Mouse (Mus musculus) MEL (cell line): ENCODE measurements around the gene 2810021J22Rik. TPM values are rescaled to one million over a fixed set of nuclear protein-coding genes. Genes with fewer than 3 reads are reported as not detected.

Source experiments
- DNase-seq: peaks from one replicate; pipeline ENCODE4 v3.0.0; 2011; ENCODE audit warnings: low read depth, low spot score
- H3K27ac ChIP-seq: 2 replicates; pipeline ENCODE4 v1.5.1; 2012; ENCODE audit warnings: low read depth, mild to moderate bottlenecking, control low read depth, low read length, moderate library complexity; ENCODE audit not compliant: control insufficient read depth
- H3K27me3 ChIP-seq, 2 experiments: fragments of 150-350 bp in 1 of 2; sonication (generic) in 1 of 2; 2 replicates each; pipeline ENCODE4 v1.6.1; 2012; ENCODE audit warnings: low read length in 2 of 2, mild to moderate bottlenecking in 2 of 2, improper control_type of control experiment in 1 of 2, moderate library complexity in 1 of 2; ENCODE audit not compliant: insufficient read depth in 2 of 2, control insufficient read depth in 1 of 2
- H3K36me3 ChIP-seq, 2 experiments: 2 replicates each; pipeline ENCODE4 v1.6.1; 2012 to 2014; ENCODE audit warnings: low read length in 2 of 2, improper control_type of control experiment in 1 of 2, inconsistent platforms in 1 of 2, mild to moderate bottlenecking in 1 of 2; ENCODE audit not compliant: insufficient read depth in 2 of 2, control insufficient read depth in 1 of 2
- H3K4me1 ChIP-seq, 2 experiments: fragments of 150-350 bp in 1 of 2; sonication (generic) in 1 of 2; 2 replicates each; pipeline ENCODE4 v1.6.1; 2012; ENCODE audit warnings: low read length in 2 of 2, improper control_type of control experiment in 1 of 2, mild to moderate bottlenecking in 1 of 2; ENCODE audit not compliant: insufficient read depth in 2 of 2, control insufficient read depth in 1 of 2
- H3K4me3 ChIP-seq, 2 experiments: fragments of 150-350 bp in 1 of 2; sonication (generic) in 1 of 2; 2 replicates each; pipeline ENCODE4 v1.5.1; 2012; ENCODE audit warnings: low read depth in 2 of 2, low read length in 2 of 2, mild to moderate bottlenecking in 2 of 2, moderate library complexity in 2 of 2, control low read depth in 1 of 2, improper control_type of control experiment in 1 of 2; ENCODE audit not compliant: control insufficient read depth in 1 of 2, insufficient read depth in 1 of 2
- H3K79me2 ChIP-seq: 2 replicates; pipeline ENCODE4 v1.6.1; 2012; ENCODE audit warnings: mild to moderate bottlenecking, low read length, moderate library complexity; ENCODE audit not compliant: control insufficient read depth, poor library complexity, insufficient read depth
- H3K9ac ChIP-seq: 2 replicates; pipeline ENCODE4 v1.6.1; 2012; ENCODE audit warnings: low read depth, mild to moderate bottlenecking, control low read depth, low read length, moderate library complexity; ENCODE audit not compliant: control insufficient read depth, poor library complexity, severe bottlenecking
- H3K9me3 ChIP-seq: fragments of 150-350 bp; sonication (generic); replicated peaks from 2 replicates; pipeline ENCODE4 v1.6.1; 2012; ENCODE audit warnings: mild to moderate bottlenecking, low read length, improper control_type of control experiment, moderate library complexity; ENCODE audit not compliant: insufficient read depth
- BHLHE40 ChIP-seq: IDR thresholded peaks from 2 replicates; pipeline ENCODE4 v1.6.1; 2012; ENCODE audit warnings: low read depth, mild to moderate bottlenecking, inconsistent platforms, low read length, improper control_type of control experiment, borderline replicate concordance
- CHD2 ChIP-seq: IDR thresholded peaks from 2 replicates; pipeline ENCODE4 v1.6.1; 2011; ENCODE audit warnings: low read length, improper control_type of control experiment
- CTCF ChIP-seq, 3 experiments: IDR thresholded peaks in 2 of 3; conservative IDR thresholded peaks in 1 of 3; 2 replicates each; pipeline ENCODE4 v1.5.1; 2011 to 2012; ENCODE audit warnings: low read length in 3 of 3, low read depth in 2 of 3, mild to moderate bottlenecking in 2 of 3, improper control_type of control experiment in 1 of 3, inconsistent platforms in 1 of 3, mixed read lengths in 1 of 3, moderate library complexity in 1 of 3; ENCODE audit not compliant: control insufficient read depth in 1 of 3, insufficient read depth in 1 of 3, poor library complexity in 1 of 3, severe bottlenecking in 1 of 3
- E2F4 ChIP-seq: IDR thresholded peaks from 2 replicates; pipeline ENCODE4 v1.6.1; 2011; ENCODE audit warnings: low read depth, low read length, improper control_type of control experiment, borderline replicate concordance
- ELF1 ChIP-seq: IDR thresholded peaks from 2 replicates; pipeline ENCODE4 v1.6.1; 2014; ENCODE audit warnings: low read depth, mild to moderate bottlenecking, inconsistent platforms, low read length, improper control_type of control experiment, moderate library complexity
- KAT2A ChIP-seq: conservative IDR thresholded peaks from 2 replicates; pipeline ENCODE4 v1.6.1; 2012; ENCODE audit warnings: low read depth, low read length, improper control_type of control experiment, inconsistent platforms
- MAX ChIP-seq: IDR thresholded peaks from 2 replicates; pipeline ENCODE4 v1.6.1; 2011; ENCODE audit warnings: low read length, improper control_type of control experiment
- MXI1 ChIP-seq: IDR thresholded peaks from 2 replicates; pipeline ENCODE4 v1.6.1; 2011; ENCODE audit warnings: mild to moderate bottlenecking, low read depth, low read length, improper control_type of control experiment
- NRF1 ChIP-seq: IDR thresholded peaks from 2 replicates; pipeline ENCODE4 v1.6.1; 2014; ENCODE audit warnings: low read depth, mild to moderate bottlenecking, inconsistent platforms, low read length, improper control_type of control experiment, moderate library complexity; ENCODE audit not compliant: poor library complexity, insufficient read depth, severe bottlenecking
- RAD21 ChIP-seq: IDR thresholded peaks from 2 replicates; pipeline ENCODE4 v1.6.1; 2011; ENCODE audit warnings: mild to moderate bottlenecking, low read depth, low read length, improper control_type of control experiment
- RCOR1 ChIP-seq: IDR thresholded peaks from 2 replicates; pipeline ENCODE4 v1.6.1; 2012; ENCODE audit warnings: low read depth, mild to moderate bottlenecking, inconsistent platforms, low read length, improper control_type of control experiment
- SMC3 ChIP-seq: IDR thresholded peaks from 2 replicates; pipeline ENCODE4 v1.6.1; 2011; ENCODE audit warnings: low read depth, low read length, improper control_type of control experiment
- TAL1 ChIP-seq: IDR thresholded peaks from 2 replicates; pipeline ENCODE4 v1.6.1; 2012; ENCODE audit warnings: mild to moderate bottlenecking, inconsistent platforms, low read length, moderate library complexity, mixed read lengths
- USF1 ChIP-seq: IDR thresholded peaks from 2 replicates; pipeline ENCODE4 v1.6.1; 2014; ENCODE audit warnings: low read depth, mild to moderate bottlenecking, inconsistent platforms, low read length, improper control_type of control experiment, moderate library complexity
- USF2 ChIP-seq, 2 experiments: IDR thresholded peaks; 2 replicates each; pipeline ENCODE4 v1.6.1; 2011 to 2012; ENCODE audit warnings: improper control_type of control experiment in 2 of 2, low read length in 2 of 2, borderline replicate concordance in 1 of 2, inconsistent platforms in 1 of 2, low read depth in 1 of 2, mild to moderate bottlenecking in 1 of 2; ENCODE audit not compliant: insufficient read depth in 1 of 2
- ZMIZ1 ChIP-seq: IDR thresholded peaks from 2 replicates; pipeline ENCODE4 v1.6.1; 2012; ENCODE audit warnings: low read depth, mild to moderate bottlenecking, inconsistent platforms, low read length, improper control_type of control experiment, moderate library complexity
- ZNF384 ChIP-seq: IDR thresholded peaks from 2 replicates; pipeline ENCODE4 v1.6.1; 2012; ENCODE audit warnings: low read depth, mild to moderate bottlenecking, inconsistent platforms, low read length, improper control_type of control experiment
- polyA plus RNA-seq, 2 experiments: library from polyadenylated mRNA; stranded (reverse) in 1 of 2; unstranded in 1 of 2; fragments of >175 nt in 1 of 2; fragments of >200 nt in 1 of 2; gene quantifications; 2 replicates each; pipeline versions ENCODE4 v1.2.1 to v1.2.4; 2012; ENCODE audit warnings: low replicate concordance in 2 of 2, low read depth in 1 of 2; ENCODE audit not compliant: insufficient read length in 2 of 2, insufficient read depth in 1 of 2, missing spikeins in 1 of 2
- total RNA-seq: library from RNA; depleted of rRNA; stranded (reverse); fragments of 300-350 nt; gene quantifications from 2 replicates; pipeline ENCODE4 v1.2.3, GENCODE M21; 2012

The 2810021J22Rik gene
- total and polyA plus RNA-seq, 3 experiments: 5.8 to 6.2 TPM; not detected in 1

DNA sequence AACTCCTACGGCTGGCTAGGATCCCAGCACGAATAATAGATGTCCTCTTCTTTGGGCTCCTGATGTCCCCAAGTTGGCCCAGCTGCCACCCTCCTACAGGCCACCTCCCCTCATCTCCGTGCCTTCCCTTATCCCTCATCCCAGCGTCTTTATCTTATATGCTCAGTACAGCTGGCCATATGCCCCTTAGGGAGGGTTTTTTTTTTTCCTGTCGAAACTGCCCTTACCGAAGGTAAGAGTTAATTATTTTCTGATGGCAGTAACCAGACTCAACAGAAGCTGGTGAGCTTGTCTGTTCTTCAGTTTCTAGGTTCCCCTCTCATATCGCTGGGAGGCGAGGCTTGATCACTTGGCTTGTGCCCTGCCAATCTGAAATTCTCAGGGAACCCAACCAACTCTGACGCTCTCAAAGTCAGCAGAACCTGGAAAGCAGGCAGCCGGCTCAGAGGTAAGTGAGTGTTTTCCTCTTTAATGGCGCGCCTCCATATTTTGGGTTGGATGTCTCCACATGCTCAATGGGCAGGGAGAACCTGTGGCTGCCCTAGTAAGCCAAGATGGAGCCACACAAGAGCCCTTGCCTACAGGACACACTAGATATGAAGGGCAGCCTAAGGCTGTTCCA, 50.8 kb downstream of the 2810021J22Rik start, which contains the start of gene Btnl10 (continued):
- TF ChIP-seq KAT2A (0 out of 2 replicates have a peak, but pooled peaks have one; percentile 27), RAD21 (no peak), ZNF384 (peak; percentile 95)
- TF ChIP-seq, all 39 proteins: peak for 15

DNA sequence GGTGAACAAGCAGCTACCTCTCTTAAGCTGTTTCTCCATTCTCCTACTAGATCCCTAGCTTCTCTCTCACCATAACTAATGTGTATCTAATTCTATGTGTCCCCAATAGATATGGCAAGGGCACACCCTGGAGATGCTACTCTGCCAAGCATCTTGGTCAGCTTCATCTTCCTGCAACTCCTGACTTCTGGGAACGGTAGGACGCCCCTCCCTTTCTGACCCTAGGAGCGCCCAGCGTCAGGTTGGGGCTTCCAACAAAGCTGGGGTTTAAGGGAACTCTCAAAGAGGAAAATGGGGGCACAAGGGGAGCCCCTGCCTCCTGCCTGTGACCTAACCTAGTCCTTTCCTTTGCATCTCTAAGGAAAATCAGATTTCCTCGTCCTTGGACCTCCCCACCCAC, 51.7 kb downstream of the 2810021J22Rik start:
- Histone ChIP-seq H3K9me3 (no peaks in the 10 kb centered on the region), H3K4me1 (peaks cover 8 to 22% of the 10 kb centered on the region in 2 experiments), H3K9ac (no peak overlapping the region), H3K36me3 (peaks cover 0 to 13% of the 10 kb centered on the region in 2 experiments; a peak in 2 of 4 replicates)
- no peak for DNase-seq
- TF ChIP-seq RCOR1 (no peak), NRF1 (no peak), MXI1 (no peak), MAX (no peak), USF2 (IDR thresholded peaks at IDR 0.05; ENCODE audit: borderline replicate concordance in 1 of 2, insufficient read depth in 1 of 2, low read depth in 1 of 2, low read length in 2 of 2) (no peak), ZMIZ1 (no peak), CHD2 (no peak), RAD21 (no peak), TAL1 (no peak), E2F4 (no peak), SMC3 (no peak), BHLHE40 (no peak), ELF1 (no peak), USF1 (no peak)
- TF ChIP-seq, all 39 proteins: peak for 0
- Histone ChIP-seq H3K27ac (no peak overlapping the region), H3K79me2 (no peaks in the 10 kb centered on the region), H3K4me3 (no peak overlapping the region), H3K27me3 (no peaks in the 10 kb centered on the region)

DNA sequence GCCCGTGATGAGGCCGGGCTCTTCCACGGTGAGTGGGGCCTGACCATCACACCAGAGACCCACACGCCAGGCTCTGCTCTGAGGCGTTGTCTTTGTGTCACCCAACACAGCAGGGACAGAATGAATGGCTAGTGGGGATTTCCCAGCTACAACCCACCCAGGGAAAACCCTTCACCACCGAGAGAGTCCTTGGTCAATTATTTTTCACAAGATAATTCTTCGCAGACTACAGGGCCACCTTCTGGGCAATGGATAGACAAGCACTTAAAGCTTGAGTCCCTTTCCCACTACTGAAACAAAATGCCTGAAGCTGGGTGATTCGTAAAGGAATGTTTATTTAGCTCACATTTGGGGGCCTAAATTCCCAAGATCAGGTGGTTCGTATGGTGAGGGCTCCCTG, 55.4 kb downstream of the 2810021J22Rik start:
- no peak for TF ChIP-seq ZMIZ1
- TF ChIP-seq RAD21: peak; percentile 29
- peak in 1 of 3 experiments; percentile 16; a peak in 1 of 6 replicates for TF ChIP-seq CTCF (IDR thresholded peaks at IDR 0.05 in 2 of 3, conservative IDR thresholded peaks at IDR 0.05 in 1 of 3; ENCODE audit: control insufficient read depth in 1 of 3, insufficient read depth in 1 of 3, low read depth in 2 of 3, low read length in 3 of 3, poor library complexity in 1 of 3, severe bottlenecking in 1 of 3)
- TF ChIP-seq, all 39 proteins: peak for 2
- Histone ChIP-seq H3K27me3 (no peaks in the 10 kb centered on the region), H3K36me3 (peaks cover 0 to 10% of the 10 kb centered on the region in 2 experiments; a peak in 2 of 4 replicates), H3K4me3 (no peak overlapping the region), H3K9ac (no peak overlapping the region), H3K9me3 (no peaks in the 10 kb centered on the region), H3K4me1 (peaks cover 1 to 12% of the 10 kb centered on the region in 2 experiments), H3K79me2 (no peaks in the 10 kb centered on the region), H3K27ac (no peak overlapping the region)
- DNase-seq: no peak
